Mouse (Mus musculus): Measurements from ENCODE around the gene Slc25a27. TPM values are rescaled to one million over a fixed set of nuclear protein-coding genes. Genes with fewer than 3 reads are reported as not detected.

The Slc25a27 gene
- total and polyA plus RNA-seq, 3 experiments: not detected

GRCm38 (mm10) chr17:43684638-43685037 is 17.6 kb upstream of the Slc25a27 start:
- no peak for TF ChIP-seq MXI1 (IDR thresholded peaks at IDR 0.05; ENCODE audit: low read depth, low read length)
- no peak for TF ChIP-seq TBP (IDR thresholded peaks at IDR 0.05; ENCODE audit: low read depth, low read length)
- no peak for TF ChIP-seq BHLHE40 (IDR thresholded peaks at IDR 0.05; ENCODE audit: borderline replicate concordance, low read depth, low read length)
- no peak for TF ChIP-seq SMC3 (IDR thresholded peaks at IDR 0.05; ENCODE audit: low read depth, low read length)
- TF ChIP-seq ZC3H11A (IDR thresholded peaks at IDR 0.05; ENCODE audit: low read depth, low read length): no peak
- no peak for TF ChIP-seq E2F4 (IDR thresholded peaks at IDR 0.05; ENCODE audit: borderline replicate concordance, low read depth, low read length)
- TF ChIP-seq CHD2 (IDR thresholded peaks at IDR 0.05; ENCODE audit: low read length): no peak
- TF ChIP-seq ELF1 (IDR thresholded peaks at IDR 0.05; ENCODE audit: low read depth, low read length): no peak
- TF ChIP-seq MYC (IDR thresholded peaks at IDR 0.05; ENCODE audit: low read depth, low read length): no peak
- no peak for TF ChIP-seq USF2 (IDR thresholded peaks at IDR 0.05; ENCODE audit: borderline replicate concordance in 1 of 2, insufficient read depth in 1 of 2, low read depth in 1 of 2, low read length in 2 of 2)
- no peak for TF ChIP-seq RCOR1 (IDR thresholded peaks at IDR 0.05; ENCODE audit: low read depth, low read length)
- no peak for TF ChIP-seq HCFC1 (IDR thresholded peaks at IDR 0.05; ENCODE audit: low read depth, low read length)
- no peaks in the 10 kb centered on the region for H3K9me3 ChIP-seq (replicated peaks; ENCODE audit: insufficient read depth, low read length)
- no peaks in the 10 kb centered on the region for H3K4me1 ChIP-seq (ENCODE audit: control insufficient read depth in 1 of 2, insufficient read depth in 2 of 2, low read length in 2 of 2)
- H3K36me3 ChIP-seq (ENCODE audit: control insufficient read depth in 1 of 2, insufficient read depth in 2 of 2, low read length in 2 of 2): no peaks in the 10 kb centered on the region
- no peak for DNase-seq (ENCODE audit: low read depth, low spot score)
- H3K4me3 ChIP-seq (ENCODE audit: control insufficient read depth in 1 of 2, insufficient read depth in 1 of 2, low read depth in 2 of 2, low read length in 2 of 2): no peak overlapping the region
- no peak overlapping the region for H3K9ac ChIP-seq (ENCODE audit: control insufficient read depth, low read depth, low read length, poor library complexity, severe bottlenecking)
- H3K27ac ChIP-seq (ENCODE audit: control insufficient read depth, low read depth, low read length): no peak overlapping the region
- no peaks in the 10 kb centered on the region for H3K27me3 ChIP-seq (ENCODE audit: control insufficient read depth in 1 of 2, insufficient read depth in 2 of 2, low read length in 2 of 2)
- H3K79me2 ChIP-seq (ENCODE audit: control insufficient read depth, insufficient read depth, low read length, poor library complexity): no peaks in the 10 kb centered on the region

GRCm38 (mm10) chr17:43684086-43684485 is 17.1 kb upstream of the Slc25a27 start:
- Histone ChIP-seq H3K79me2 (ENCODE audit: control insufficient read depth, insufficient read depth, low read length, poor library complexity) (no peaks in the 10 kb centered on the region), H3K27me3 (ENCODE audit: control insufficient read depth in 1 of 2, insufficient read depth in 2 of 2, low read length in 2 of 2) (no peaks in the 10 kb centered on the region), H3K27ac (ENCODE audit: control insufficient read depth, low read depth, low read length) (no peak overlapping the region), H3K36me3 (ENCODE audit: control insufficient read depth in 1 of 2, insufficient read depth in 2 of 2, low read length in 2 of 2) (no peaks in the 10 kb centered on the region), H3K9me3 (replicated peaks; ENCODE audit: insufficient read depth, low read length) (no peaks in the 10 kb centered on the region), H3K4me1 (ENCODE audit: control insufficient read depth in 1 of 2, insufficient read depth in 2 of 2, low read length in 2 of 2) (no peaks in the 10 kb centered on the region), H3K4me3 (ENCODE audit: control insufficient read depth in 1 of 2, insufficient read depth in 1 of 2, low read depth in 2 of 2, low read length in 2 of 2) (no peak overlapping the region), H3K9ac (ENCODE audit: control insufficient read depth, low read depth, low read length, poor library complexity, severe bottlenecking) (no peak overlapping the region)
- TF ChIP-seq POLR2AphosphoS5 (IDR thresholded peaks at IDR 0.05; ENCODE audit: borderline replicate concordance, low read depth, low read length) (no peak), MYC (IDR thresholded peaks at IDR 0.05; ENCODE audit: low read depth, low read length) (no peak), USF1 (IDR thresholded peaks at IDR 0.05; ENCODE audit: low read depth, low read length) (no peak), HCFC1 (IDR thresholded peaks at IDR 0.05; ENCODE audit: low read depth, low read length) (no peak), USF2 (IDR thresholded peaks at IDR 0.05; ENCODE audit: borderline replicate concordance in 1 of 2, insufficient read depth in 1 of 2, low read depth in 1 of 2, low read length in 2 of 2) (no peak), MAZ (IDR thresholded peaks at IDR 0.05; ENCODE audit: low read depth, low read length) (no peak), MEF2A (IDR thresholded peaks at IDR 0.05; ENCODE audit: extremely low read depth, insufficient replicate concordance, low read depth, low read length, poor library complexity, severe bottlenecking) (no peak)
- no peak for DNase-seq (ENCODE audit: low read depth, low spot score)
